ENCODE assay signal across 7 mouse cellular contexts in the genomic region with DNA sequence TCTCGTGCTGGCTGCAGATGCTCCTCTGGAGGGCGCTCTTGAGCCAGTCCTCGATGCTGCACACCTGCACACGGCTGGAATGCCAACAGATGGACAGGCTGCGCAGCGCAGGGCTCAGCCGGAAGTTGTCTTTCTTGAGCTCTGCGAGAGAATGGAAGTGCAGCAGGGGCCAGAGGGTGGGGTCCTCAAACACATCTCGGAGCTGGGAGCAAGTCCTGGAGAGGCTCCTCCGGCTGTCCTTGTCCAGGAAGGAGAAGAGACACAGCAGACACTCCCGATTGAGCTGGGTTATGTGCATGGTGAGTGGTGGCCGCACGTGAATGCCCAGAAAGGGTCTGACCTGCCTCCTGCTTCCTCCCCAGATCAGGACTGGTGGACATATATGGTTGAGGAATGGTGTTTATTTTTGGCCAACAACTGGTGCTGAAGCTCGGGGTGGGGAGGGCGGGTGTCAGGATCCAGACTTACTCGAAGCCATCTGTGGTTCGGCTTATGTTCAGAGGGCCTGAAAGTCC. TPM values are rescaled to one million over a fixed set of nuclear protein-coding genes. Genes with fewer than 3 reads are reported as not detected.
DNase-seq lines count a peak whose midpoint lies in the region; ATAC-seq lines count a peak whose summit lies in the region.

A gene (minus strand): TSS at position 338 of the 515 bp plus-strand sequence.

- H3K27ac ChIP-seq in forebrain, embryonic 13.5 days: peak within 1 kb of the TSS; percentile 97; the same call in 1 of the 2 replicates

- H3K36me3 ChIP-seq in forebrain, embryonic 13.5 days (ENCODE audit: poor library complexity, severe bottlenecking): peaks cover 61% of the 10 kb centered on the region

- DNase-seq in ES-CJ7 (ENCODE audit: low read depth, low spot score) (peak; percentile 92), ZHBTc4 (ENCODE audit: low read depth, low spot score) (peak; percentile 93)
- peak; percentile 55 to 56 for DNase-seq in heart, postnatal 36 days
- DNase-seq in large intestine, adult 2 months (ENCODE audit: low read depth, low spot score): peak; percentile 61
- DNase-seq in lung, postnatal 4 days: peak; percentile 74 to 77
- DNase-seq in thymus, postnatal 14 days: peak; percentile 63

- H3K9ac ChIP-seq in forebrain, embryonic 13.5 days: no peak within 1 kb of the TSS

- no peak within 1 kb of the TSS for H3K4me3 ChIP-seq in forebrain, embryonic 13.5 days

- peaks cover 38% of the 10 kb centered on the region for H3K4me1 ChIP-seq in forebrain, embryonic 13.5 days

- intact Hi-C loops in heart, postnatal 36 days (cut with DNase I): loop anchor here (5.0 kb wide), 4 partner anchors 193 to 463 kb away; a partner anchor contains a TSS

- 74% methylated on average over 17 of the region's 17 CpGs for whole genome bisulfite sequencing in forebrain, embryonic 13.5 days
- WGBS in large intestine, adult 2 months: 19% methylated on average over 17 of the region's 17 CpGs

- no peaks in the 10 kb centered on the region for H3K27me3 ChIP-seq in forebrain, embryonic 13.5 days

- H3K9me3 ChIP-seq in forebrain, embryonic 13.5 days (replicated peaks): no peaks in the 10 kb centered on the region

- no peak for ATAC-seq in forebrain, embryonic 13.5 days

- H3K4me2 ChIP-seq in forebrain, embryonic 13.5 days: no peak within 1 kb of the TSS

RNA-seq across cellular contexts. Expression of the gene that starts here (rescaled TPM):
- polyA plus RNA-seq in forebrain, embryonic 13.5 days (2015; fragmentation: Nextera tagmentation; extraction: Ambion mirVana): 2.5 and 2.6 TPM in 2 replicates
- 10 to 100 TPM; 28.1 to 33.0 TPM for total RNA-seq in heart, postnatal 36 days (2021)
- polyA plus RNA-seq in large intestine, adult 2 months (2012; rRNA removed): 10.6 and 13.5 TPM in 2 replicates
